Mouse (Mus musculus) kidney, postnatal 36 days (tissue): ENCODE data around the gene Cachd1.

Experiments used
- DNase-seq, 2 experiments: peaks; one replicate each; pipeline ENCODE4 v3.0.0; 2021 to 2022; ENCODE audit warnings: mixed read lengths in 2 of 2

Cachd1 gene

GRCm38 (mm10) chr4:100922816-100923554 is 146.5 kb downstream of the Cachd1 start:
- peak; percentile 63 to 73 for DNase-seq

DNA sequence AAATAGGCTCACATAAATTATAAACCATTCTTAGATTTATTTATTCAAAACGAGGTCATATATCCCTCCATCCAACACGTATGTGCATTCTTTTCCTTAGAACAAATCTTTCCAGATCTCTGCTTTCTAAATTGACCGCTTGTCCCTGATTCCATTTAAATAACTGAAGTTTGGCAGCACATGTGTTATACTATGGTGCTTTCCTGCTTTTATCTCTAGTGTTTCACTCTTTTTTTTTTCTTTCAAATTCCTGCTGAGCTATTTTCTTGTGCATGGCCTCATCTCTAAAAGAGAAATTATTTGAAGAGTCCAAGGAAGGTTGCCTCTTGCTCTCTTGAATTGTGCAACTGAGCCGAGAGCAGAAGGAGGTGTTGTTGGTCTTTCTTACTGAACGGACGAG is 147.1 kb downstream of the Cachd1 start:
- no peak for DNase-seq

- DNase-seq = no peak
These were observed 147.8 kb downstream of the Cachd1 start for GRCm38 (mm10) chr4:100924276-100924675.

DNA sequence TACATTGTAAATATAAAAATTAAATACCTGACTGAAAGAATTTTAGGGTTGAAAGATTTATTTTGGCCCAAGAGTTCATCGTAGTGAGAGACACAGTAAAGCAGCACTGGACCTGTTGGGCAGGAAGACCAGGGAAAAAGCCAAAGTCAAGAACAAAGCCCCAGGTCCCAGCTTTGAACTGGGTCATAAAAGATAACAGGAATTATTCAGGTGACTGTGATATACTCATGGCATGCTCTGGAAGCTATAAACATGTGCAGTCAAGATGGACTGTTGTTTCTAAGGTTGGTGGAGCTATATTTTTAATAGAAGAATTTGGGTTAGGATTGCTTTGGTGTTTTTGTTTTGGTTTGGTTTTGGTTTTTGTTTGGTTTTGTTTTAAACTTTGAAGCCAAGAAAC is 148.7 kb downstream of the Cachd1 start:
- DNase-seq = no peak

DNA sequence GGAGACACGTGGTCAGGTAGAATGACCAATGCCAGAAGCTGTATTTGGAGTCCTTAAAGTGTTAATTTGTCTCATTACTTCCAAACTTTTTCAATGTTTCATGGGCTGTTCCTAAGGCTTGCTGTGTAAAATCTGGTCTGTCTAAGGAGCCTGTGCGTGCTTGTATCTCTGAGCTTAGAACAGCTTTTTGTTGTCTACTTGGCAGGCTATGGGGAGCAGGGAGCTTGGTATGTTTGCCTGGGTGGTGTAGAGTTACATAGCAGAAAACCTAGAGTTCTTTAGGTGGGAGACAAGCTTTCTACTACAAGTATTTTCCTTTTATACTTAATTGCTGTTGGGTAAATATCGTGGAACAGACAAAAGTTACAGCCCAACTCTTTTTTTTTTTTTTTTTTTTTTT is 150.1 kb downstream of the Cachd1 start:
- DNase-seq = no peak

- DNase-seq = no peak
These were observed 150.6 kb downstream of the Cachd1 start for GRCm38 (mm10) chr4:100927059-100927458.

DNA sequence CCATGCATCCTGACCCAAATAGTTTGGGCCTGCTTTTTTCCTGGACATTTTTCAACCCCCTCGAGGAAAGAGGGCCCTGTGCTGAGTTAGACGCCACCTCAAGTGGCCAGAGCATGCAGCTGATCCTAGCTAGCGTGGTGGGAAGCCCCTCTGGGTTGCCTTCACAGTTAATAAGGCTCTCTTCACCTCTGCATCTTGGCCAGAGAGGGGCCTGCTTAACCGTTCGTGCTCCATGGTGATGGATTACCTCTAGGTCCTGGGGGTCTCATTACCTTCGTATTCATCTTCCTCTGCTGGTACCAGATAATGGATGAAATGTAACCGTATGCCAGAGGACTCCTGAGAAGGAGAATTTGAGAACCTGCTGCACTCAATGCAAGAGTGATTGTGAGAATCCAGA is 167.2 kb downstream of the Cachd1 start:
- DNase-seq = no peak

DNA sequence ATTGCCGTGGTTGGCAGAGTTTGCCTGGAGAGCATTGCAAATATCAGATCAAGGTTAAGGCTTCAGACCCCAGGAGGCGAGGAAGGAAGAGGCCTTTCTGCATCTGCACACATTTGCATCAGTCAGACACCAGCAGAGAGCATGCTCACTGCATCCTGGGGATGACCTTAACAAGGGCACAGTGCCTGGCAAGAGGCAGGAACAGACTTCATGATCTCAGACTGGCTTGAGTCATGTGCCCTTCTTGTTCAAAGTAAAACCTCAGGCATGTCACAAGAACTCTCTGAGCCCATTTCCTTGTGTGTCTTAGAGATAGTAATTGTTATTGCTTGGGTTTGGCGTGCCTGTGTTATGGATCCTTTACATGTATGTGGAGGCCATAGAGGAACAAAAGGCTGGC is 167.8 kb downstream of the Cachd1 start:
- DNase-seq = peak in 1 of 2 experiments; percentile 8

- DNase-seq = no peak
These were observed 168.9 kb downstream of the Cachd1 start for GRCm38 (mm10) chr4:100945171-100945899.

DNA sequence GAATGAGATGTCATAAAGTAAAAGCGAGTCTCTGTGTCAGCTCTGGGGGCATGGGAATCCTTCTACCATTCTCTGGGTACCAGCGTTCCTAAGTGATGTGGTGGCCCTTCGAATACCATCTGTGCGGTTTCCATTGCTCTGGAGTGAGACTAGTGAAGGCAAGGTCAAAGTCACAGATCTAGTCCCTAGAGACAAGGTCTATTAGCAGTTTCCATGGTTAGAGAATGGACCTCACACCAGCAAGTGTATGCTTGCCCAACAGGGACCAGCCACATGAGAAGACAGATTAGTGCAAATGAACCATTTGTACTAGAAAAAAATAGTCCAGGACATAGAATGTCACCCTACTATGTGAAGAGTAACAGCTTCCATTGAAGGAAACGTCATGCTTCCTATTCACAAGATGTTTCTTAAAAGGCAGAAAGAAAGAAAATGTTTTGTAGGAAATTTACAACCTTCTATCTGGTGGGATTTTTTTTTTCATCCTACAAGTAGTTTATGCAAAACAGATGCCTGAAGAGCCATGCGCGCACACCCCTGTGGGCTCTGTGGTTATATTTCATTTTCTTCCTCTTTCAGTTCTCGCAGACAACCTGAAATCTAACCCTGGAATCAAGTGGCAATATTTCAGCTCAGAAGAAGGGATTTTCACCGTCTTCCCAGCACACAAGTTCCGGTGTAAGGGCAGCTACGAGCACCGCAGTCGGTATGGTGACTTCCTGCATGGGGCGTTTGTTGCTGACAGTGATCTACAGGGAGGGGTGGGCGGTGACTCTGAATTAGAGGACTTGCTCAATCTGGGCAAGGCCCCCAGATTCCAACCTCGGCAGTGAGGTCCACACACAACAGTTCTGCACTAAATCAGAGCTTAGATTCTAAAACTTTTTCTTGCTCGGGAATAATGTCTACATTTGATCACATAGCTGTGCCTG is 172.3 kb downstream of the Cachd1 start:
- no peak for DNase-seq

GRCm38 (mm10) chr4:100950316-100950715 is 173.8 kb downstream of the Cachd1 start:
- DNase-seq = no peak

DNA sequence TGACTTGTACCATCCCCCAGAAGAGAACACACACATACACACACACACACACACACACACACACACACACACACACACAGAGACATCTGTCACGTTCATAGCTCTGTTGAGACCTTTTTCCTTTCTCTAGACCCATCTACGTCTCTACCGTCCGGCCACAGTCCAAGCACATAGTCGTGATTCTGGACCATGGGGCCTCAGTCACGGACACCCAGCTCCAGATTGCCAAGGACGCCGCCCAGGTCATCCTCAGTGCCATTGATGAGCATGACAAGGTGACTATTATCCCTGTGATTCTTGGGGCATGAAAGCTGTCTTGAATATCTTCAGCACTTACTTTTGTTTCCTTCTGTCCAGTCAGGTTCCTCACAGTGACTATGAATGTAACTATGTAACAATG is 175.4 kb downstream of the Cachd1 start:
- DNase-seq = no peak

DNA sequence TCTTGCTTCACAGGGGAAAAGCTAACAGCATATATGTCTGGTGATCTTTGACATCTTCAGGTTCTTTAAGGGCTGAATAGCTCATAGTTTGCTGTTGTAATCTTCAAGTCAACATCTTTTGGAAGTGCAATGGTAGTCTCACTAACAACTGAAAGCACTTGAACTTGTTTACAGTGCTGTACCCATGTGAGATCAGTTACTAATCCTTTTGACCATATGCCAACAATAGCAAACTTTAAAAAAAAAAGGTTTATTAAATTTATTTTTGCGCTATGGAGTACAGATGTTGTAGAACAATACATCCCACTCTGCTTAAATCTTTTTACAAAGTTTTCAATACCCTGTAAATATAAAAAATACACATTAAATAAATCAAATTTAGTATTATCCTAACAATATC is 186.9 kb downstream of the Cachd1 start:
- DNase-seq = no peak

DNA sequence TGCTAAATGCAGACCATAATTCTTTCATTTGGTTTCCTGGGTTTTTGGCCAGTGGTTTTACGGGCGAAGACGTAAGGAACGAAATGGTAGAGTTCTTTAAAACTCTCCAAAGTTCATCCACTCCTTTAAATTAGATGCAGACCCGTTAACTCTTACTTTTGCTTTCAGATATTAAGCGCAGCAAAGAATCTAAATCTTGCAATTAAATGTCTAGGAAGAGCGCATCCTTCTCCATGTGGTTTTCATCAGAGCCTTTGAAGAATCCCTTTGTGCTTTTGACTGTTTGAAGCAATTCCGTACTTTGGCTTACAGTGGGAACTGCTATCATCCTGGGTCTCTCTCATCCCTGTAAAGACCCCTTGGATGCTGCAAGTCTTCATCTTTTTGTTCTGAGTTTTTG is 187.3 kb downstream of the Cachd1 start:
- DNase-seq = no peak

GRCm38 (mm10) chr4:100967703-100968392 is 191.4 kb downstream of the Cachd1 start:
- no peak for DNase-seq

GRCm38 (mm10) chr4:100973641-100974454 is 197.4 kb downstream of the Cachd1 start:
- DNase-seq = no peak

DNA sequence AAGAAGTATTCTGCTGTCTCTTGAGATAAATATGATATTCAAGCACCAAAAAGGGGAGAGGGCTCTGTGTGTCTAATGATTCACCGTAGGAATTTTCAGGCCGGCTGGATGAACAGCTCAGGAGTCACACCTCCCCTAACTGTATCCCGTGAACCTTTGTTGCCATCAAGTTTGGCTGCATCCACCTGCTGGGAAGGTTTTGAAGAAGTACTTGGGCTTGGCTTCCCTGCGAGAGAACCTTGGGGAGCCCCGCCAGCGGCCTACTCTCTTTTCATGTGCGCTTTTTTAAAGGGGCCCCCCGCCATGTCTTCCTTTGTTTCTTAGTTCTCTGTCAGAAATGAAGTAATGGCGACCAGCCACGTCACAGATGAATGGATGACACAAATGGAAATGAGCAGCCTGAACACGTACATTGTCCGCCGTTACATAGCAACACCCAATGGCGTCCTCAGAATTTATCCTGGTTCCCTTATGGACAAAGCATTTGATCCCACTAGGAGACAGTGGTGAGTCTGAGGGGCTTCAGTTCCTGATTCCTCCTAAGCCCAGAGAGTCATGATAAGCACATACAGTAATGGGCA is 198.1 kb downstream of the Cachd1 start:
- no peak for DNase-seq

DNA sequence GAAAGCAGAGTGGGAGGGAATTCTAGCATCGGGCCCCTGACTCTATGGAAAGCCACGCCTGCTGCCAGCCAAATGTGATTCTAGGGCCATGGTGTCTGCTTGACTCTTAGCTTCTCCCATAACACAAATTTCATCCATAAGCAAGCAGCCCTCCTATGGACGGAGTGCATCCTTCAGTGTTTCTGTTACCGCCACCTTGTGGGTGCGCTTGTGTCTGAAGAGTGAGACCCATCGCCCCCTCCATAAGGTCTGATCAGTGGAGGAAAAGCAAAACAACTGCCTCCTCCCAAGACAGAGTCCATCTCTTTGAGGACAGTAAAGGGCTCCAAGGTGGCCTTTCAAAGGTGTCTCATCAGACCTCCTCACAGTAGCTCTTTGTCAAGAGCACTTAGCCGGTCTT is 201.0 kb downstream of the Cachd1 start:
- peak in 1 of 2 experiments; percentile 17 for DNase-seq

DNA sequence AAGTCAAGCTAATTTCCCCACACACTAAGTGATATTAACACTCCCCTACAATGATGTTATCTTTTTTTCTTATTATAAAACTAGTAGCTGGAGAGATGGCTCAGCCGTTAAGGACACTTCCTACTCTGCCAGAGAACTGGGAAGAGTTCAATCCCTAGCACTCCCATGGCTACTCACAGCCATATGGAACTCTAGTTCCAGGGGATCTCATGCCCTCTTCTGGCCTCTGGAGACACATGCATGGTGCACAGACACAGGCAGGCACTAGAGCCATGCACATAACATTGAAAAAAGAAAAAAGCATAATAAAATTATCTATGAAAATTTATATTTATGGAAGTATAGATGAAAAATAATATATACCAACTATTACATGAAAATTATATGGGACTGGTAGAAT is 210.7 kb downstream of the Cachd1 start:
- peak in 1 of 2 experiments; percentile 25 for DNase-seq

- peak; percentile 33 to 56 for DNase-seq
These were observed 211.8 kb downstream of the Cachd1 start for GRCm38 (mm10) chr4:100988231-100988799.

DNA sequence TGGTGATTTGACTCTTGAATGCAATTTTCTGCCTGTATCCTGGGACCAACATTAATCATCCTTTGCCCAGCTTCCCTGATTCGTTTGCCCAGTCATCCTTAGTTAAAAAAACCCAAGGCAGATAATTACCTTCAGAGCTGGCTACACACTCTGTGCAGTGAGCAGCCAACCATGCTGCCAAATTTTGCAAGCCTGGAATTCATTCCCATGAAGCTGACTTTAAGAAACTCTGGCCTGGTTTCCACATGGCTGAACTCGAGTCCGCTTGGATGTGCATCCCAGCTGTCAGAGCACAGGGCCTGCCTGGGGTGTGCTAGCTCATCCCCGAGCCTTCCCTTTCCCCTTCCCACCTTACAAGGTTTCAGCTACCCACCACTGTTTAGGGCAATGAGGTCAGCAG is 214.5 kb downstream of the Cachd1 start:
- peak; percentile 71 to 75 for DNase-seq
